Mouse (Mus musculus) left cerebral cortex, adult 8-10 months (tissue): Measurements from ENCODE around the gene Ccna1. TPM values are rescaled to one million over a fixed set of nuclear protein-coding genes. Genes with fewer than 3 reads are reported as not detected.
A peak's percentile ranks its signal among the peaks of the same experiment; 100 is the strongest.

Experiments used
- DNase-seq, 2 experiments: peaks; one replicate each; pipeline ENCODE4 v3.0.0; 2022; ENCODE audit warnings: low spot score in 2 of 2
- total RNA-seq, 4 experiments: library from RNA; stranded (reverse); gene quantifications; 2 replicates each; pipeline ENCODE4 v1.2.4; 2022

The Ccna1 gene
- total RNA-seq, 4 experiments from 2014 or later, result 0.65 to 2.5 (median 1.8) TPM

DNA sequence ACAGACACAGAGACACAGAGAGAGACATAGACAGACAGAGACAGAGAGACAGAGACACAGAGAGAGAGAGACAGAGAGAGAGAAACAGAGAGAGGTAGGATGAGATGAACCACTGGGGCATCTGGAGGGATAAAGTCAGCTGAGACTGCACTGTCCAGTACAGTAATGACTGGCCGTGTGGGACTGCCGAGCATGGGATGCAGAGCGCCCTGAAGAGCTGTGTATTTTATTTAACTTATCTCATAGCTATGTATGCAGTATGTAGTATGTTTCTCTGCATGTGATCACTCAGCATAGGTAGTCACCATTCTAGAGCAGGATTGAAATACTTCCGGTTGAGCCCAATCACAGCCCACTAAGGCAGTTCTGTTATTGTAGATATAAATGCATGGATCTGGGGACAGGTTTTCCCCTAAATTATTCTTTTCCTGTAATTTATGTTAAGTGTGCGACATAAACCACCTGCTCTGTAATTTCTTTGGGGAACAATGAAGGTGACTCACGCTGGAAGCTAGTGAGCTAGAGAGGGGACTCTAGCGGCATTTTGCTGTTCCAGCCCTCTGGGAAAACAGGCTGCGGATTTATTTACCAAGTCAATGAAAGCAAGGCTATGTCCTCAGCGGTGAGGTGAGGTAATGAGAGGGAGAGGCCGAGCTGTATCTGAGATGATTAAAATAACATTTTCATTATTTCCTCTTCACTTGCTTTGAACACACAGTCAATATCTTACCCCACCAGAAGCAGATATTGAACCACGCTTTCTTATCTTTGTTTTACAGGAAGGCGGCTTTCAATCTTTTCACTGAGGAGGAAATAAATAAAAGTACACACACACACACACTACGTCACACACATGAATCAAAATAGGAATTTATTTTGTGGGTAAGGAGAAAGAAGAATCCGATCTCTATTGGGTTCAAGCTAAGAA lies 10.7 kb upstream of the Ccna1 start:
- DNase-seq, result no peak

DNA sequence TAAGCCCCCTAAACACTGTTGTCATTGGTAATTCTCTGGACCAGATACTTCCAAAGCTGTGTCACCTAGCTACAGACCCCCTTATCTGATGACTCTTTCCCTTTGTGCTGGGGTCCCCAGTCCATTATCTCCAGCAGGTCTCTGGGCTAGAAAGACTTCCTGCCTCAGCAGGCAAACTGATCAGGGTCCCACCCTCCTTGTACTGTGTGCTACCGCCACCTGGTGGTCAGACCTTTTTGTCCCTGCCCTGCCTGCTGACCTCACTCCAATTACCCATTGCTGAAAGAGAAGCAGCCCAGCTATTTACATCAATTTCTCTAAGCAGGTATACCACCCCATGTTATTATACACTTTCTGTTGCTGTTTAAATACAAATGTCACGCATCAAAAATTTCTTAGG lies 9.1 kb upstream of the Ccna1 start:
- peak; percentile 31 to 65 for DNase-seq

DNA sequence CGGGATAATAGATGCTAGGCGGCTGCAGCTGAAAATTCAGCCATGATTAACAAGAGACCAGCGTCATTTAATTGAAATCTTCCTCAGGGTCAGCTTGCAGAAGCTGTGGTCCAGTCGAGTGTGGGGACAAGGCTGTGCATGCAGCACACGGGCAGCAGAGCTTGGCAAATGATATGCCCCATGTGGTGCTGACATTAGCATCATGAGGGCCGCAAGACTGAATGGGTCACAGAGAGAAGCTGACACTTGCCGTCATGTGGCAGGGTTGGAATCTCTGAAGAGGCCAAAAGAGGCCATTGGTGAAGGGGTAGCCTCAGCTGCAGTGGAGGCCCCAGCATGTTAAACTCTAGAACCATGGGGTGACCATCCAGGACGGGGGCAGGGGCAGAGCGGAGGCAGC lies 7.4 kb upstream of the Ccna1 start:
- DNase-seq, result no peak

DNA sequence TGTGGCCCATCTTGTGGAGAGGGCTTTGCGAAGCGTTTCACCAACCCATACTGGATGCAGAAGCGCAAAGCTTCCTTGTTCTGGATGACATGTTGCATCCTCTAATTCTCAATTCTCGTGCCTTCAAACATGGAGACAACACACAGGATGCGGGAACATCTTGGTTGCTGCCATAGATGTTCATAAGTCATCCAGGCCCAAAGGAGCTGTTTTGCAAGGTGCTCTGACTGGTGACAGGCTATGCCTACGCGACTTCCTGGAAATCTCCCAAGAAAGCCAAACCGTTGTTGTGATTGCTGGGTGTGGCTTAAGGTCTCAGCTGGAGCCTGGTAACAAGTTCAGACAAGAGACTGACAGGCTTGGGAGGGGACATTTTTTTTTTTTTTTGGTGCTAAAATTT lies 1.1 kb upstream of the Ccna1 start:
- no peak for DNase-seq

DNA sequence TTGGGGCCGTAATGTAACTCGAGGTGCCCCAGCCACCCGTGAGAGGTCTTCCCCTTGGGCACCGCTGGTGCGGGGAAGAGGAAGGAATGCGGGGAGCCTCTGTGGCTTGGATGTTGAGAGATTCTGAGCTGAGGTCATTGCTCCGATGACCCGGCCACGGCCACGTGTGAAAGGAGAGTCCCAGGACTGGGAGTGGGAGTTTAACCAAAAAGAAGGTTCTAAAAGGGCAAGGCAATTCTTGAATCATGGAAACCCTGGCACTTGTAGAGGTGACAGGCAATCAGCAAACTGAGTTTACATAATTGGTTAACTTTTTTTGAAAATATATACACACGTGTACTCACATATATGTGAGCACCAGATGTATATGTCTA lies 433 bp upstream of the Ccna1 start:
- DNase-seq, result no peak

DNA sequence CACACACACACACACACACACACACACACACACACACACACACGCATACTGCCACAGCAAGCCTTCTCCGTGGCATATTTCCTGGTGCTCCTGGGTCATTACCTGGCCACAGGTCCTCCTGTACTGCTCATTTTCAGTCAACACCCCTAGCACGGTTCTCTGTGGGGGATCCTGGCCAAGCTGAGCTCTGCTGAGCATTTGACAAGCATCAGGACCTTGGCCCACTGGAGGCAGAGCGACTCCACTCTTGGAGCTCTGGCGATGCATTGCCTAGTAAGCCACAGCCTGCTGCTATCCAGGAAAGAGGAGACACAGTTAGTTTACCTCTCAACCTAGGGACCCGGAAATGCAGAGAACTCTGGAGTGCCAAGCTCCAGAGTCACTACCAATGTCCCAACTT lies 1.1 kb downstream of the Ccna1 start:
- DNase-seq, result no peak

DNA sequence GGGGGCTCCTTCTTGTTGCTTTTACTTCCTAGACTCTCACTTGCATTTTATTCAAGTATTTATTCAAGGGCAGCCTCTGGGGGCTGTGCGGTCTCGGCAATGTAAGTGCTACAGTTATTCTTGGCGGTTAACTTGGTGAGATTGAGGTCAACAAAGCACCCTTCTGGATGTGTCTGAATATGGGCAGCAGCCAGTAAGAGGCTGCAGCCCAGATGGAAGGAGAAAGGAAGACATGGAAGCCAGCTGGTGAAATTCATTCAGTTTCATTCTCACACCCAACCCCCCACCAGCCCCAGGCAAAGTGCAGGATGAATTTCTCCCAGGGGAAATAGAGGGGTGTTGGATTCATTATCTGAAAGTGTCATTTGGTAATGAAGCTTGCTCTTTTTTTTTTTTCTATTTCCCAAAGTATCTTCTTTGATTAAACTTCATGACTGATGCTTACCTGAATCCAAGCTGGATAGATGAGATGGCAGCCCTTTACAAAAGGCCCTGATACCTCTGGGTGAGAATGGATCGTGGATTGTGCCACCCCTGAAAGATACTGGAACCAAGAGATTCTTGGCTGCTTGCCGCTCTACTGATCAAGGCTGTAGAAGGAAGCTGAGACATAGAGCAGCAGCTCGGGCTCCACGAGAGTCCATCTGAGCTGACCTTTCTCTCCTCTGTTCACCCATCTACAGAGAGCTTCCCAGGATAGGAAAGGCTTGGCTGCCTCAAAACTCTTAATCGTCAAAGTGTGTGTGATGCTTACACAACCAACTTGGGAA lies 10.5 kb downstream of the Ccna1 start:
- peak in 1 of 2 experiments; percentile 25 for DNase-seq

DNA sequence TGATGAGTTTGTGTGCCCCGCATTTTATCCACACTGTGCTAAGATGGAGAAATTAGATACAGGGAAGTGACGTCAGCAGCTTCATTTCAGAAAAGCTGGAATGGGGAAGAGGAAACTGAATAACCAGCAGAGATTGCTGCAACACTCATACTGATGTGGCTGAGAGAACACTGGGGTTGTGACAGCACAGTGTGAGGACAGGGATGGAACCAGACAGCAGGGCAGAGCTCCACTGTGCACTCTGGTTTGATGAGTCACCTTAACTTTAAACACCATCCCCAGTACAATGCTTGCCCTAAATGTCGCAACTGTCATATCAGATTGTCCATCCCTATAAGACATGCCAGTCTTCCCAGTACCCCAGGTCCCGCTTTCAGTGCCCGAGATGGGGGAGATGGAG lies 17.7 kb downstream of the Ccna1 start:
- no peak for DNase-seq

DNA sequence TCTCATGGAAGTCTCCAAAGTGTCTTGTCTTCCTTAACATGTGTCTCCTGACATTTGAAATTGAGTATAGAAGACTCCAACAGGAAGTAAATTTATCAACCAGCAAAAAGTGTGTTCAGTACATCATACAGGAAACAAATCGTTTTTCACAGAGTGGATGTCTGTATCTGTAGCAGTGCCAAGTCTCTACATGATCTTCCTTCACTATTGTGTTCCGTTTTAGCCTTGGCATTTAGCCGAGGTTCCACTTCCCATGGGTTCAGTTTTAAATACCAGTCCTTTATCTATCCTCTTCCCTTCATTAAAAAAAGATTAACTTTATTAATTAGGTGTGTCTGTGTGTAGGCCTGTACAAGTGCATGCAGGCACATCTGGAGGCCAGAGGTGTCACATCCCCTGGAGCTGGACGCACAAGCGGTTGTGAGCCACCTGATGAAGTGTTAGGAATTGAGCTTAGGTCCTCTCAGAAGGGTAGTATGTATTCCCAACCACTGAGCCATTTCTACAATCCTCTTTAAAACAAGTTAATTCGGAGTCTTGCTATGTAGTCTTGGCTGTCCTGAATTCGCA lies 27.9 kb downstream of the Ccna1 start:
- no peak for DNase-seq

DNA sequence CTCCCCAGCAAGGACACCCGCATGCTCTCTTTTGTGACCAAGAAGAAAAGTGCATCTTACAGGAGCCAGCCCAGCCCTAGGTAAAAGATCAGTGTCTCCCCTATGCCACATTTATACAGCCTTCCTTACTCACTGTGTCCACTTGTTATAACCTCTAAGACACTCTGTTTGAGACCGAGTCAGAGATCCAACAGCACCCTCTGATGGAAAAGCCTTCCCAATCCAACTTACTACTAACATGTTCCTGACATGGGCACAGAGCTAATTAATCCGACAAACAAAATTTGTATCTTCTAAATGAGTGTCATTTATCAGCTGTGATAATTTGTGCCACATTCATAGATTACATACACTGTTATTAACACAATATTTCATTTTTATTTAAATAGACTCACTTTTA lies 29.8 kb downstream of the Ccna1 start:
- DNase-seq, result no peak

DNA sequence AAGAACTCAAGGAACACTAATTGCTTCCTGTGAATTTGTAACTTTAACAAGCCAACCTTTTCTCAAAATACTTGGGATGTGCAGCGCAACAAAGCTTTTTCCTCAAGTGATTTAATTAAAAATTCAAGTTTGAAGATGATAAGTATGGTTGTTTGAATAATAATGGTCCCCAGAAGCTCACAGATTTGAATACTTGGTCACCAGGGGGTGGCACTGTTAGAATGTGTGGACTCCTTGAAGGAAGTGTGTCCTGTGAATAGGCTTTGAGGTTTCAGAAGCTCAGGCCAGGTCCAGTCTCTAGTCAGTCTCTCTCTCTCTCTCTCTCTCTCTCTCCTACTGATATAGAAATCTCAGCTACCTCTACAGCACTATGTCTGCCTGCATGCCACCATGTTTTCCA lies 32.0 kb downstream of the Ccna1 start:
- DNase-seq, result no peak

DNA sequence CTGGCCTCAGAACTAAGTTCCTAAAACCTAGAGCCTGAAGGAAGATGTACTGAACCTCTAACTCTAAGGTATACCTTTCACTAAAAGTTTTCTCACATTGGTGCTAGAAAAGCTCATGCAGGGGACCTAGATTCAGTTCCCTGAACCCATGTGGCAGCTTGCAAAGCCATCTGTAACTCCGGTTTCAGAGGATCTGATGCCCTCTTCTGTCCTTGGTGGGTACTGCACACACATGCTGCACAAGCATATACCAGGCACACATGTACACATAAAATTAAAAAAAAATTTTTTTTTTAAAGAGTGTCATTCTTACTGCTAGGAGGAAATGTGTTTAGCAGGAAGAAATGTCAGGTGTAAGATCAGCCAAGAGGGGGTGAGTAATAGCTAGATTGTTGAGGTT lies 33.1 kb downstream of the Ccna1 start:
- DNase-seq, result no peak

DNA sequence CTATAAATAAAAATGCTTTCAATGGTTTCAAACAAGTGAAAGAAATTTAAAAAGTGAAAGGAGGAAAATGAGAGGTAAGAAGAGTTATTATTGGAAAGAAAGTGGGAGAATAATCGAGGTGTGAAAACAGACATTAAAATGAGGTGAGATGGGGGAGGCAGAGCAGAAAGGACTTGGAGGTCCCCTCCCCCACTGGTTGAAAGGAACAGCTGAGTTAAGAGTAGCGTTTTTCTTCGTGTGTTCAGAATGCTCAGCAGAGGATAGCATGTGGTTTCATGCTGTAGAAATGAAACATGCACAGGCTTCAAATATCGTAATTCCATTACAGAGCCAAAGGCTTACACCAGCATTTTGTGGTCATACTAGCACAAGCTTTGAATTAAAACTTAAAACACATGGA lies 42.8 kb downstream of the Ccna1 start:
- DNase-seq, result peak in 1 of 2 experiments; percentile 22

DNA sequence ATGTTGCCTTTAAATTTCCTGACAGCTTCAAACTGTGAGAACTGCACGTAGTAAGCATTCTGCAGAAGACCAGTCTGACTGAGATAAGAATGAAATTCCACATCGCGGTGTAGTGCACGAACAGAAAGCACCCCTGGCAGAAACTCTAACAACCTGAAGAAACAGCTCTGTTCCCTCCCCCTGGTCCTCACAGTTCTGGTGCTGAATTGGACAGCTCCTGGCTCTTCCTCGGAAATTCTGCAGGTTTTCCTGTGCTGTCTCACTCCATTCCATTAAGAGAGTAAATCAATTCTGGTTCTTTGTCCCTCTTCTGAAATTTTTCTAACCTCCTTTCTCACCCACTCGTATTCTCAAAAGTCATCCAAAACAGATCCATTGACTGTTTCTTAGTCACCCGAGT lies 43.6 kb downstream of the Ccna1 start:
- DNase-seq, result no peak

DNA sequence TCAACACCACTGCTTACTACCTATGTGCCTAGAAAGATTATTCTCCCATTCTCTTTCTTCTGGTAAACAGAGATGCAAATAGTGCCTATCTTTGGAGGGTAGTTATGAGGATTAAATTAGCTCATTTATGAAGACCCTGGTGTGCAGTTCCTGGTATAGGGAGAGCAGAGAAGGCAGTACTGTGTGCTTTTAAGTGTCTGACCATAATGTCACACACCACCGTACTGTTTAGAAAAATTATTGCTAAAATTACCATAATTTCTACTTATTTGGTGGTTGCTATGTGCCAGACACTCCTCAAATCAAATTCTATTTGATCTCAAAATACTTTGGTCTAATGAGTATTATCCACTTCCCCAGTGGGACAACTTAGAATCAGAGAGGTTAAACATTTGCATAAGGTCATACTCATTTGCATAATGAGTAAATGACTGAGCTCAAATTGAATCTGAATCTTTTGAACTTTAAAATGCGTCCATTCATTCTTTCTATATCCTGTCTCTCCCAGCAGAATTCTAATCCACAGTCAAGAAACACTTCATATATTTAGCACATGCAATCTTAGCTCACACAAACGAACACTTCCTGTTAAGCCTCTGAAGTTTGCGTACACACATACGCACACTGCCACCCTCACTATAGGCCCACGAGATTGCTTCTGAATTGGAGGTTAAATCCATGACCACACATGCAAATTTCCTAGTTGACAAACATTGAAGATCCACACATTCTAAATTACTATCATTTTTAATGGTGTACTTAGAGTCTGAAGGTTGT lies 46.1 kb downstream of the Ccna1 start:
- DNase-seq, result no peak

DNA sequence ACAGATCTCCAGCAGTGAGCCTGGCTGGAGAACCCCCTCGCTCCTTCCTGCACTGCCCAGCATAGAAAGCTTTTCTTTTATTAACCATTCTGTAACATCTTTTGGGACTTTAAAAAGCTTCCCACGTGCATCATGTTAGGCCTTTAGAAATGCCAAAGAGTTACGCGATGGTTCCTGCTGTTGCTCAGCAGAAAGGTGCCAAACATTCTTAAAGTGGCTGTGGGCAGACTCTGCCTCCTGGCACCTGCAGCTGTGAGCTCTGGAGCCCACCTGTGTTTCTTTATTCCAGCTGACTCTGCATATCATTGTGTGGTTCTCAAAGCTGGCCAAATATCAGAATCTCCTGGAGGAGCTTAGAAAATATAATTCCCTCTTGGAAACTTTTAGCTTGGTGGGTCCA lies 51.3 kb downstream of the Ccna1 start:
- DNase-seq, result peak in 1 of 2 experiments; percentile 51

DNA sequence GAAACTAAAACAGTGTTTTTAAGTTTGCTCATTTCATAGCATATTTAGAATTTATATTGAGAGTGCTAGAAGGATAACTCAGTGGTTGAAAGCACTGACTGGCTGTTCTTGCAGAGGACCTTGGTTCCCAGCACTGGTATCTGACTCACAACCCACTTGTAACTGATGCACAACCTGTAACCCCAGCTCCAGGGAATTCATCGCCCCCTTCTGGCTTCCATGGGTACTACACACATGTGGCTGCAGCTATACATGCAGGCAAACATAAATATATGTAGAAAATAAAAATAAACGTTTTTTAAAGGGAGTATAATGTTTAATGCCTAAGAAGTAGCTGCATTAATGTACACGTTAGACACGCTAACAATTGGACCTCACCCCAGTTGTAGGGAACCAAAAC lies 53.6 kb downstream of the Ccna1 start:
- no peak for DNase-seq
